Mouse (Mus musculus) cerebellum, adult 8-10 months (tissue): ENCODE data around the gene Xylt1.

Experiments
- DNase-seq: peaks from one replicate; pipeline ENCODE4 v3.0.0; 2022

The Xylt1 gene

DNA sequence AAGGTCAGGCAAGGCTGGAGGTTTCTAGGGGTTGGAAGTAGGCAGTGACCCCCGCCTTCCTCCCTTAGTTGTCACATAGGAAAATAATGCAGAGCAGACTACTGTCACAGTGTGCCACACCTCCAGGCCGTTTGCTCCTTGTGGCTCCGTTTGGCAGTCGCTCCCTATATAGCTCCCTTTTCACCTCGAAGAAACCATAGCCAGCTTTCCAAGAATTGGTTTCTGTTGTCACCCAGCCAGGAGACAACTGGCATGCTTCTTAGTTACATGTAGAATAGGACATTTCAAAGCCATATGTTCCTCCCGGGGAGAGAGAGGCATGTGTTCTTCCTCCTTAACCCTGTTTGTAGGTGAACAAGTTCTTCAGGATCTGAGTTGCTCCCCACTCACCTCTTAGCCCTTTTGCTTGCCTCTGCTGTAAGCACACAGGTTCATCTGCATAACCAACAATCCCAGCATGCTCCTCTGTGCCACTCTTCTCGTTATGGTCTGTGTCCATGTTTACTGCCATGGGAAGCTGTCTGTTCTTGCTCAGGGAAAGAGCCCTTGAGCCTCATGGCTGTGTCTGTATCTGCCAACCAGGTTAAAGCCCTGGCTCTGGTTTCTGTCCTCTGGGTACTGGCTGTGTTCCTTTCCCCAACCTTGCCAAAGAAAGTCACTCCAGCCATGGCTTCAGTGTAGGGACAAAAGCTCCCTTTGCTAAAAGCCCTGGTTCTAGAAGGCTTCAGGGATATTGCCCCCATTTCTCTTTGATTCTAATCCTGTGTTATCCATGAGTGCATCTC lies 143.8 kb downstream of the Xylt1 start:
- DNase-seq: no peak

GRCm38 (mm10) chr7:117525678-117526077 lies 144.9 kb downstream of the Xylt1 start:
- DNase-seq: no peak

- DNase-seq: no peak
These were observed 145.8 kb downstream of the Xylt1 start for GRCm38 (mm10) chr7:117526570-117526969.

GRCm38 (mm10) chr7:117529787-117530655 lies 149.2 kb downstream of the Xylt1 start:
- no peak for DNase-seq

DNA sequence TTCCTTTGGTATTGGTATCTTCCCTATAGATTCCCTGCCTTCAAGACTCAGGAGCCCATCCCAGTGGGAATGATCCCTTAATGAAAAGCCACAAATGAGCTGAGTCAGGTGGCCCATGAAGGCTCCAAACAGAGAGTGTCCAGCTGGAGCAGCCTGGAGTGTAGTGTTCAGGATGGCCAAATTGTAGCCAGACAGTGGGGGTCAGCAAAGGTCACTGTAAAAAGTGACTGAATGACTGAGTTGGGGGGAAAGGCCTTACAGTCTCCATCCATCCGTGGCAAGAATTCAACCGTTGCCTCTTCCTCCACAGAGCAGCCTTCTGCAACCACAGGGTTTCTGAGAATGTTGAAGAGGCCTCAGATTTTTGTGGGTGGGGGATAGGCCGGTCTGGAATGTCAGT lies 151.9 kb downstream of the Xylt1 start:
- DNase-seq: no peak

DNA sequence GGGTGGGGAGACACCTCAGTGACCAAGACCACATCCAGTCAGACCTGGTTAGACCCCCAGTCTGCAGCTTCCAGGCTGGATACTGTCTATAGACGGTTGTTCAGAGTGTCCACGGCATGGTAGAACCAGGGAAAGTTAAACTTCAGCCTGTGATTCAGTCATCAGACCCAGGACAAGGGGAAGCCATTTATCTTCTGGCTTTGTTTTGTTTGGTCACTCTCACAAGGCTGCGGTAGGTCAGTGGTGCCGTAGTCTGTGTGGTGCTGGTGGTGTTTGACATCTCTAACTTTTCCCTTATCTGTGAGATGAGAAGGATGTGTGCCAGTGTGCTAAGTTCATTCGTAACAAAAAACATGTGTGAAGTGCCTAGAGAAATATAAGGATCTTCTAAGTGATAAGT lies 152.4 kb downstream of the Xylt1 start:
- DNase-seq: no peak

DNA sequence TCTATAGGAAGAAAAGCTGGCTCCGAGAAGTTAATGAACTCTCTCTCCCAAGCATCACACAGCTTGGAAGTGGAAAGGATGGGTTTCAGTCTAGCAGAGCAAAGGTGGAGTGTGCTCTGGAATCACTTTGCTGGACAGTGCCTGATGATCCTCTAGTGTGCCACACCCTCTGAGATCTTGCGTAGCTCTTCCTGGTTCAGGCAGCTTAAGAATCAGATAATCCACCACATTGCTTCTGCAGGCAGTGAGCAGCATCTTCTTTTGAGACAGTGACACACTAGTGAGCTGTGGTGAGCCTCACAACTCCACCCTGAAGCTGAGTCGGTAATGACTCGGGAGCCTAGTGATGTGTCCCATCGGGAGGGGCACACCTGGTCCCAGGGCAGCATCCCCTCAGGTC lies 159.2 kb downstream of the Xylt1 start:
- DNase-seq: no peak

DNA sequence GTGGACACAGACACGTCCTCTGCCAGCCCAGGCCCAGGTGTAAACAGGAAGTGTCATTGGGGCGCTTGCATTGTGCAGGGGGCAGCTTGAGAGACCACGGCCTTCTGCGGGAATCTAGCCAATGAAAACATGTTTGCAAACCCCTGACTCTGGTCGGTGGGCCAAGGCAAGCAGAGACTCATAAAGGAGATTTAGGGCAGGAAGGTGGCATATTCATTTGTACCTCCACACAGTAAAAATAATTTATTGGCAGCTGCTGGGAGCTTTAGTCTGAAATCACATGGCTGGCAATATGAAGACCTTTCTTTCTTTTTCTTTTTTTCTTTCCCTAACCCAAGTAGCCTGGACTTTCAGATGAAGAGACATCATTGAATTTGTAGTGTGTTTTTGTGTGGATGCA lies 159.6 kb downstream of the Xylt1 start:
- DNase-seq: no peak

DNA sequence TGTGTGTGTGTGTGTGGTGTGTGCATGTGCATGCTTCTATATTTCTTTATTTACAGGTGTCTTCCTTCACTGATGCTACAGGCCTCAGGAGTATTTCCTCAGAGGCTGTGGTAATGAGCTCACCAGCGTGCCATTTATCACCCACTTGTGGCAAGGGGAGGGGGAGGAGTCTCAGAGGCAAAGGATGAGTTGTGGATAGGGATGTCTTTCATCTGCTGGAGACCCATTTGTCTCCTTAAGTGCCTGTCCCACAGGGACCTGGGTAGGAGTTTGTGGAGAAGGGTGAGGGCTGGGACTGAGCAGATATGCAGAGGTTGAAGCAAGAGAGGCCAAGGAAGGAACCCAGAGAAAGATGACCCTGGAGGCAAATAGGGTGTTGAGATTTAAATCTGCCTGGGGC lies 160.3 kb downstream of the Xylt1 start:
- DNase-seq: no peak

- DNase-seq: no peak
These were observed 160.9 kb downstream of the Xylt1 start for GRCm38 (mm10) chr7:117541681-117542080.

- DNase-seq: no peak
These were observed 162.3 kb downstream of the Xylt1 start for GRCm38 (mm10) chr7:117543041-117543440.

DNA sequence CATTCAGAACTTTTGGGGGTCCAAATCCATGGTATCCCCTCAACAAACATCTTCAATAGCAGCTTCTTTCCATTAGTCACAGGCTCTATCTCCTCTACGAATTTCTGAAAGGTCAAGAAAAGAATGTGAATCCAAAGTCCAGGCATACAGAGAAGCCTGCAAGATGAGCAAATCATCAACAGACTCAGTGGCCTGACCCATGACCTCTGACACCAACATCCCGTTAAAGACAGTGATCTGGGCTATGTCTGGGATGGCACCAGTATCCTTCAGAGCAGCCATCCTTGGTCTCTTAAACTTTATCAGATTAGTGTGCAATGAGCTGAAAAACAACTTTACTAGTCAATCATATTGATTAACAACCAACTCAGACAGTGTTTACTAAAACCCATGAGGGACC lies 163.3 kb downstream of the Xylt1 start:
- no peak for DNase-seq

DNA sequence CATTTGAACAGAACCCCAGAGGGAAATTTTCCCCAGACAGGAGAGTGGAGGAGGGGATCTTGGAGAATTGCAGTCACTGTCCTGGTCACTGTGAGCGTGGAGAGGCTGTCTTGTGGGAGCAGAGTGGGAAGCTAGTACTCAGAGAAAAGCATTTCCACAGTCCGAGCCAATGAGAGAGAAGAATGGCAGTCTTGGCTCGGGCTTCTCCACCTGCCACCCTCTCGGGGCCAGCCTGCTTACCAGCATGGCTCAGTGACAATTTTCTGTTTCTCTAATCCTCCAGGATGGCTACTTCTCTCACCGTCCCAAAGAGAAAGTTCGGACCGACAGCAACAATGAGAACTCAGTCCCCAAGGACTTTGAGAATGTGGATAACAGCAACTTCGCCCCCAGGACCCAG lies 167.5 kb downstream of the Xylt1 start:
- no peak for DNase-seq

- no peak for DNase-seq
These were observed 170.3 kb downstream of the Xylt1 start for GRCm38 (mm10) chr7:117550916-117551549.

DNA sequence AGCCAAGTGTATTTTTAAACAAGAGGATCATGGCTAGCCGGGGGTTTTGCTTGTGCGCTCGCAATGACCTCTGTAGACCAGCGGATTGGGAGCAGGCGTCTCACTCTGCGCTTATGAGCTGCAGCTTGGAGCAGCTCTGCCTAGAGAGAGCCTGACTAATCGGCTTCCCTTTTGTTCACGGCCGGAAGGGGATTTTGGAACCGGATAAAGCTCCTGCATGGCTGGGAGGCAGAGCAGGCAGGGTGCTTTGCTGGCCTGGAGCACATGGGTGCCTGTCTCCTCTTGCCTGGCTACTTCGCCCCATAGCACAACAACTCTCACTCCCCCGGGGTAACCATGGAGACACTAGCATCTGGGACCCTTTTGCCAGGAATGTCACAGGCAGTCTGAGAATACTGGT lies 172.4 kb downstream of the Xylt1 start:
- DNase-seq: no peak

GRCm38 (mm10) chr7:117555735-117556134 lies 175.0 kb downstream of the Xylt1 start:
- DNase-seq: no peak

GRCm38 (mm10) chr7:117558166-117558565 lies 177.4 kb downstream of the Xylt1 start:
- no peak for DNase-seq

DNA sequence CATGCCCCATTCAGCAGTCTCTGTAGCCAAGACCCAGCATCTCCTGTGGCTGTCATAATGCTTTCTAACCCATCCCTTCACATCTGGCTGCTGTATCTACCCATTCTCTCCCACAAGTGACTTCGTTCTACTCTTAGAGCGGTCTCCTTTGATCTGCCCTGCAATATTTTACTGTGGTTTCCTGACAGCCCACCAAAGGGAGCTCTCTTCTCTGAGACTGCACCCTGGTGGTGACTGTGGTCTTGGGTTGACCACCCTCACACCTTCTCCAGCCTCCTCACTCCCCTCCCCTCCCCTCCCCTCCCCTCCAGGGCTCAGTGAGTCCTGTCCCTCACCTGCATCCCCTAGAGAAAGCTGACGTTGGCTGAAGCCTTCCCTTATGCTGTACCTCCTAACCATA lies 178.3 kb downstream of the Xylt1 start:
- no peak for DNase-seq

DNA sequence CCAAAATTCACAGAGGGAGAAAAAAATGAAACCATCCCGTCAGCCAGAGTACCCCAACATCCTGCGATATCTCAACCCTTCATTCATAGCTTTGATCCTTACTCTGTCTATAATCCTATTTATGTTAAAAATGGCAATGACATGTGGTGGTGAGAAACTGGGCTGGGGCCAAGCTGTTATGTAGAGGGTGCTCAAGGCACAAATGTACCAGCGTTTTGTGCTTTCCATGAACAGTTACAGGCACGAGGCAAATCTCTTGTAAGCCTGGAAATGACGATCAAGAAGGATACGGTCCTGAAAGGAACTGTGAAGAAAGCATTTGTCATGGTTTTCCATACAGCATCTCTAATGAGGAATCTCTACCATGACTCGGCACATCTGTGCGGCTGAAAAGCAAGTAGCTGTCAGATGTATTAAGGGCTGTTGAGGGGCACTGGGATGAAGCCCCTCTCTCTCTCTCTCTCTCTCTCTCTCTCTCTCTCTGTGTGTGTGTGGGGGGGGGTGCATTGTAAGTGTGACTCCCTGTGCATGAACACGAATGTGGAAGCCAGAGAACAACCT lies 183.2 kb downstream of the Xylt1 start:
- no peak for DNase-seq

DNA sequence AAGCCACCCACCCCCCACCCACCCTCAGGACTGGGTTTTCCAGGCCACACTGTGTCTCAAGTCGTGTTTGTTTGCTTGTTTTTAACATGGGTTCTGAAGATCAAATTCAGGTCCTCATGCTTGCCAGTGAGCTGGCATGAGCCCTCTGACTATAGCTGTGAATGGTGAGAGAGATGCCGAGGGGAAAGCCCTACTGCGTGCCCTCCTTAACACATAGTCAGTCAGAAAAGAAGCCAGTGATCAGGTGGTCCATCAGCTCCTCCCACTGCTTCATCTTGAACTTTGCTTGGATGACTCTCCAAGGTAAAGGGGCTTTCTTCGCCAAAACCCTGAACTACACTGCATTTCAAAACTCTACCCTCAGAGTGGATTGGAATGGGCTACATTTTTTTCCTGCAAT lies 183.8 kb downstream of the Xylt1 start:
- DNase-seq: no peak

DNA sequence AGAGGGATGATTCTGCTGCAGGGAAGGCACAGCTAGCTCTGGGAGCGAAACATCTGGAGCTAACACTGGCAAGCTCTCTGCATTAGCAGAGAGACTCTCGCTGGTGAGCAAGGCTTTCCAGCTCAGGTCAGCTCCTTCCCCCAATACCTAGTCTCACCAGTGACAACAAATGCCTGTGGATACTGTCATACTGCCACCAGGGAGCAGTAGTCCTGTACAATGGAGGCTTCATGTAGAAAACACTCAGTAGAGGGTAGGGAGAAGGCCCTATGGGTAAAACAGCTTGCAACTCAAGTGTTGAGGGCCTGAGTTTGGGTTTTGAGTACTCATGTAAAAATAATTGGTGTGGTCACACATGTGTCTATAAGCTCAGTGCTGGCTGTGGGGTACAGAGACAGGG lies 185.3 kb downstream of the Xylt1 start:
- DNase-seq: no peak

GRCm38 (mm10) chr7:117566833-117567232 lies 186.1 kb downstream of the Xylt1 start:
- no peak for DNase-seq

- no peak for DNase-seq
These were observed 186.5 kb downstream of the Xylt1 start for GRCm38 (mm10) chr7:117567252-117567651.
